19 mouse cellular contexts compared by ENCODE assay signal in genomic region chr5:150046438-150046837, GRCm38 (mm10). TPM values are rescaled to one million over a fixed set of nuclear protein-coding genes. Genes with fewer than 3 reads are reported as not detected.
"Had no signal": no experiment of that assay in that cellular context is flagged by ENCODE, and none has a peak within 500 bp of the region (broad histone marks: within the 10 kb centered on the region; RNA-seq: fewer than 3 reads in every experiment).

No protein-coding gene starts in this region.

- H3K36me3 ChIP-seq: midbrain, embryonic 13.5 days; midbrain, embryonic 15.5 days; neural tube, embryonic 12.5 days; stomach, embryonic 15.5 days had no signal

- H3K4me3 ChIP-seq: midbrain, embryonic 13.5 days; midbrain, embryonic 15.5 days; neural tube, embryonic 12.5 days; stomach, embryonic 15.5 days had no signal

- H3K27me3 ChIP-seq: midbrain, embryonic 13.5 days; midbrain, embryonic 15.5 days; neural tube, embryonic 12.5 days; stomach, embryonic 15.5 days had no signal

- H3K9me3 ChIP-seq: midbrain, embryonic 13.5 days; midbrain, embryonic 15.5 days; stomach, embryonic 15.5 days had no signal

- H3K4me2 ChIP-seq: lung, embryonic 14.5 days; midbrain, embryonic 11.5 days; midbrain, embryonic 13.5 days; midbrain, embryonic 15.5 days; neural tube, embryonic 12.5 days; stomach, embryonic 15.5 days had no signal

- H3K27ac ChIP-seq: midbrain, embryonic 13.5 days; midbrain, embryonic 15.5 days; neural tube, embryonic 12.5 days; stomach, embryonic 15.5 days; stomach, postnatal 0 days had no signal

- H3K9ac ChIP-seq: lung, embryonic 14.5 days; midbrain, embryonic 13.5 days; midbrain, embryonic 15.5 days; neural tube, embryonic 12.5 days; stomach, embryonic 15.5 days had no signal

- ATAC-seq: midbrain, embryonic 13.5 days; midbrain, embryonic 15.5 days had no signal

- DNase-seq: lung, adult 18-20 months; lung, embryonic 14.5 days; lung, postnatal 10 days; lung, postnatal 4 days; right cerebral cortex, postnatal 14 days; thymus, adult 2 months; thymus, postnatal 25 days; thymus, postnatal 4 days had no signal

- H3K4me1 ChIP-seq: midbrain, embryonic 13.5 days; midbrain, embryonic 15.5 days; neural tube, embryonic 12.5 days; stomach, embryonic 15.5 days had no signal

RNA-seq across cellular contexts. Expression of gene Rxfp2, which starts 28.0 kb away (rescaled TPM):
- total RNA-seq: megakaryocyte, adult 5-6 weeks; megakaryocyte-erythroid progenitor cell, adult 5-6 weeks; monocyte, adult 5-6 weeks; neutrophil, adult 5-6 weeks had no signal
- polyA plus RNA-seq: spleen, adult 2 months had no signal
